Mouse (Mus musculus) stomach, postnatal 0 days (tissue): ENCODE measurements around the gene Fgfr2.

Experiments
- CTCF ChIP-seq: IDR thresholded peaks from 2 replicates; pipeline ENCODE4 v1.5.1; 2016; ENCODE audit warnings: antibody characterized with exemption, low read depth, mild to moderate bottlenecking, moderate library complexity
- EP300 ChIP-seq: optimal IDR thresholded peaks from 2 replicates; pipeline ENCODE3; 2016; ENCODE audit warnings: antibody characterized with exemption

GRCm38 (mm10) chr7:130904571-130905365, 2218.4 kb downstream of the Fgfr2 start:
- TF ChIP-seq CTCF (no peak), EP300 (no peak)
